Mouse (Mus musculus): ENCODE data around the gene Vip. TPM values are rescaled to one million over a fixed set of nuclear protein-coding genes. Genes with fewer than 3 reads are reported as not detected.

Gene Vip
- polyA plus RNA-seq (2015; fragmentation: Nextera tagmentation; extraction: Ambion mirVana) = 19.2 and 23.4 TPM in 2 replicates

- H3K27ac ChIP-seq = no peak within 1 kb of the TSS
- 26% methylated on average over 8 of the region's 8 CpGs for WGBS
- H3K4me2 ChIP-seq = no peak within 1 kb of the TSS
- no peak within 1 kb of the TSS for H3K9ac ChIP-seq
- H3K27me3 ChIP-seq (replicated peaks) = no peaks in the 10 kb centered on the region
- no peaks in the 10 kb centered on the region for H3K36me3 ChIP-seq
- H3K4me1 ChIP-seq = no peaks in the 10 kb centered on the region
- ATAC-seq (ENCODE audit: insufficient read depth, low FRiP score, low read depth) = no peak
- H3K9me3 ChIP-seq = no peaks in the 10 kb centered on the region
- H3K4me3 ChIP-seq (replicated peaks) = no peak within 1 kb of the TSS
Observed at GRCm38 (mm10) chr10:5639112-5639511, at the start of gene Vip. Vip (plus strand) TSS chr10:5639218.

GRCm38 (mm10) chr10:5591061-5591460 is 48.0 kb upstream of the Vip start:
- ATAC-seq (ENCODE audit: insufficient read depth, low FRiP score, low read depth) = no peak

DNA sequence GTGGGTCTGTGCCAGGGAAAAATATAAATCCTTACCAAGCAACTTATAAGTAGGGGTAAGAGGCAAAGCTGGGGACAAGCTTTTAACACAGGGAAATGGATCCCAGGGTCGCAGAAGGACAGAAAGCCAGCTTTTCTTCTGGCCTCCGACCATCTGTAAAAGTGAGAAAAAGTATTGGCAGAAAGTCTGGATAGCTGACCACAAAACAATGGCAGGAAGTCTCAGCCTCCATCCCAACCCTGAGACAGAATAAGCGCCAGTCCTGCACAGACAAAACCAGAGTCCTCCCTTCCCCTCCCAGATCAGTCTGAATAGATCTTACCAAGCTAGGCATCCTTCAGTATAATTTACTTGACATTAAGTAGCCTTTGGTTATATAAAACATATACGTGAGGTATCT is 47.0 kb upstream of the Vip start:
- 72% methylated on average over 4 of the region's 4 CpGs for WGBS
- no peaks in the 10 kb centered on the region for H3K36me3 ChIP-seq
- H3K27ac ChIP-seq = no peak overlapping the region
- no peak overlapping the region for H3K4me3 ChIP-seq (replicated peaks)
- no peak overlapping the region for H3K4me2 ChIP-seq
- no peaks in the 10 kb centered on the region for H3K27me3 ChIP-seq (replicated peaks)
- H3K9ac ChIP-seq = no peak overlapping the region
- no peaks in the 10 kb centered on the region for H3K4me1 ChIP-seq
- no peak for ATAC-seq (ENCODE audit: insufficient read depth, low FRiP score, low read depth)
- no peaks in the 10 kb centered on the region for H3K9me3 ChIP-seq

More at GRCm38 (mm10) chr10:5591061-5591460, 48.0 kb upstream of the Vip start:
- no peak overlapping the region for H3K4me2 ChIP-seq
- no peaks in the 10 kb centered on the region for H3K36me3 ChIP-seq
- 86% methylated on average over 2 of the region's 2 CpGs for WGBS
- no peak overlapping the region for H3K4me3 ChIP-seq (replicated peaks)
- no peak overlapping the region for H3K9ac ChIP-seq
- no peaks in the 10 kb centered on the region for H3K4me1 ChIP-seq
- no peak overlapping the region for H3K27ac ChIP-seq
- no peaks in the 10 kb centered on the region for H3K27me3 ChIP-seq (replicated peaks)
- H3K9me3 ChIP-seq = no peaks in the 10 kb centered on the region

GRCm38 (mm10) chr10:5593464-5593863 is 45.6 kb upstream of the Vip start, which contains the start of gene Myct1:
Myct1 (plus strand) TSS chr10:5593775.
- no peaks in the 10 kb centered on the region for H3K36me3 ChIP-seq
- no peaks in the 10 kb centered on the region for H3K9me3 ChIP-seq
- no peak within 1 kb of the TSS for H3K27ac ChIP-seq
- no peak within 1 kb of the TSS for H3K4me2 ChIP-seq
- no peak within 1 kb of the TSS for H3K9ac ChIP-seq
- no peak within 1 kb of the TSS for H3K4me3 ChIP-seq (replicated peaks)
- ATAC-seq (ENCODE audit: insufficient read depth, low FRiP score, low read depth) = no peak
- H3K27me3 ChIP-seq (replicated peaks) = no peaks in the 10 kb centered on the region
- 7% methylated on average over 5 of the region's 5 CpGs for WGBS
- H3K4me1 ChIP-seq = no peaks in the 10 kb centered on the region

- Histone ChIP-seq H3K4me1 (no peaks in the 10 kb centered on the region), H3K27ac (no peak overlapping the region), H3K9ac (no peak overlapping the region), H3K27me3 (replicated peaks) (no peaks in the 10 kb centered on the region), H3K4me2 (no peak overlapping the region), H3K9me3 (no peaks in the 10 kb centered on the region), H3K4me3 (replicated peaks) (no peak overlapping the region), H3K36me3 (no peaks in the 10 kb centered on the region)
- 67% methylated on average over 5 of the region's 5 CpGs for WGBS
- ATAC-seq (ENCODE audit: insufficient read depth, low FRiP score, low read depth) = no peak
Observed at GRCm38 (mm10) chr10:5594457-5594856, 44.6 kb upstream of the Vip start.

GRCm38 (mm10) chr10:5596559-5596958 is 42.5 kb upstream of the Vip start:
- Histone ChIP-seq H3K27me3 (replicated peaks) (no peaks in the 10 kb centered on the region), H3K27ac (no peak overlapping the region), H3K4me2 (no peak overlapping the region), H3K36me3 (no peaks in the 10 kb centered on the region), H3K4me3 (replicated peaks) (no peak overlapping the region), H3K9me3 (no peaks in the 10 kb centered on the region), H3K4me1 (no peaks in the 10 kb centered on the region), H3K9ac (no peak overlapping the region)
- ATAC-seq (ENCODE audit: insufficient read depth, low FRiP score, low read depth) = no peak
- 51% methylated on average over 6 of the region's 6 CpGs for WGBS

DNA sequence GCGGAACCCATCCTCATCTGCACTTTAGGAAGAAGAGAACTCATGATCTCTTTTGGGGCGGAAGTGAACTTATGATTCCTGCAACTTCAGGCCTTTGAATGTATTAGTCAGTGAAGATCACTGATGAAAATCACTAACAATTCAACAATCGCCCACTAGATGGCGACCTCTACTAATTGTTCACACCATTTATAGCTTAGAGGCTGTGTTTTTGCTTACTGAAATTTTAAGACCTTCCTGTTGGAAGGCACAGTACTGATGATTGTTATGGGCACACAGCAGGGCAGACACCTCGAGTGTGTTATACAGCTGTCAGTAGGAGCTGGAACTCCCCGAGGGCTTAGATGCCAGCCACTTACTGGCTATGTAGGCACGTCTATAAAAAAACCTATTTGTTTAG is 38.9 kb upstream of the Vip start:
- no peaks in the 10 kb centered on the region for H3K9me3 ChIP-seq

GRCm38 (mm10) chr10:5603512-5603911 is 35.5 kb upstream of the Vip start:
- no peak overlapping the region for H3K27ac ChIP-seq

More for the DNA sequence above, 38.9 kb upstream of the Vip start:
- no peaks in the 10 kb centered on the region for H3K4me1 ChIP-seq
- H3K4me2 ChIP-seq = no peak overlapping the region
- H3K9ac ChIP-seq = no peak overlapping the region
- H3K27ac ChIP-seq = no peak overlapping the region
- no peaks in the 10 kb centered on the region for H3K36me3 ChIP-seq
- 16% methylated on average over 7 of the region's 7 CpGs for WGBS
- ATAC-seq (ENCODE audit: insufficient read depth, low FRiP score, low read depth) = no peak
- H3K27me3 ChIP-seq (replicated peaks) = no peaks in the 10 kb centered on the region
- H3K4me3 ChIP-seq (replicated peaks) = no peak overlapping the region

GRCm38 (mm10) chr10:5604371-5604770 is 34.6 kb upstream of the Vip start:
- Histone ChIP-seq H3K27ac (no peak overlapping the region), H3K4me1 (no peaks in the 10 kb centered on the region), H3K9ac (no peak overlapping the region), H3K27me3 (replicated peaks) (no peaks in the 10 kb centered on the region), H3K4me2 (no peak overlapping the region), H3K9me3 (no peaks in the 10 kb centered on the region), H3K4me3 (replicated peaks) (no peak overlapping the region), H3K36me3 (no peaks in the 10 kb centered on the region)
- WGBS = 79% methylated on average over 13 of the region's 13 CpGs
- no peak for ATAC-seq (ENCODE audit: insufficient read depth, low FRiP score, low read depth)

More at GRCm38 (mm10) chr10:5603512-5603911, 35.5 kb upstream of the Vip start:
- Histone ChIP-seq H3K4me3 (replicated peaks) (no peak overlapping the region), H3K36me3 (no peaks in the 10 kb centered on the region), H3K27me3 (replicated peaks) (no peaks in the 10 kb centered on the region), H3K4me2 (no peak overlapping the region), H3K9ac (no peak overlapping the region), H3K9me3 (no peaks in the 10 kb centered on the region), H3K4me1 (no peaks in the 10 kb centered on the region)
- WGBS = 66% methylated on average over 10 of the region's 10 CpGs
- ATAC-seq (ENCODE audit: insufficient read depth, low FRiP score, low read depth) = no peak

- Histone ChIP-seq H3K36me3 (no peaks in the 10 kb centered on the region), H3K9me3 (no peaks in the 10 kb centered on the region), H3K9ac (no peak overlapping the region), H3K27ac (no peak overlapping the region), H3K4me2 (no peak overlapping the region), H3K4me3 (replicated peaks) (no peak overlapping the region), H3K4me1 (no peaks in the 10 kb centered on the region), H3K27me3 (replicated peaks) (no peaks in the 10 kb centered on the region)
- WGBS = 80% methylated on average over 3 of the region's 3 CpGs
- ATAC-seq (ENCODE audit: insufficient read depth, low FRiP score, low read depth) = no peak
Observed at GRCm38 (mm10) chr10:5608874-5609273, 30.1 kb upstream of the Vip start.

- Histone ChIP-seq H3K27me3 (replicated peaks) (no peaks in the 10 kb centered on the region), H3K4me1 (no peaks in the 10 kb centered on the region), H3K9me3 (no peaks in the 10 kb centered on the region), H3K27ac (no peak overlapping the region), H3K36me3 (no peaks in the 10 kb centered on the region), H3K9ac (no peak overlapping the region), H3K4me3 (replicated peaks) (no peak overlapping the region), H3K4me2 (no peak overlapping the region)
- ATAC-seq (ENCODE audit: insufficient read depth, low FRiP score, low read depth) = no peak
- 73% methylated on average over 13 of the region's 13 CpGs for WGBS
Observed at GRCm38 (mm10) chr10:5615186-5616040, 23.6 kb upstream of the Vip start.

GRCm38 (mm10) chr10:5626268-5626667 is 12.8 kb upstream of the Vip start:
- no peak overlapping the region for H3K4me2 ChIP-seq
- ATAC-seq (ENCODE audit: insufficient read depth, low FRiP score, low read depth) = no peak
- H3K4me1 ChIP-seq = no peaks in the 10 kb centered on the region
- no peaks in the 10 kb centered on the region for H3K27me3 ChIP-seq (replicated peaks)
- no peaks in the 10 kb centered on the region for H3K36me3 ChIP-seq
- no peaks in the 10 kb centered on the region for H3K9me3 ChIP-seq
- H3K27ac ChIP-seq = no peak overlapping the region
- H3K4me3 ChIP-seq (replicated peaks) = no peak overlapping the region
- H3K9ac ChIP-seq = no peak overlapping the region
- 77% methylated on average over 5 of the region's 5 CpGs for WGBS
